Mouse (Mus musculus): ENCODE results near the gene Ak4. TPM values are rescaled to one million over a fixed set of nuclear protein-coding genes. Genes with fewer than 3 reads are reported as not detected.

Gene Ak4
- polyA plus RNA-seq, 1 experiment from 2014 or later = 20.6 TPM

- no peak overlapping the region for H3K9ac ChIP-seq
- peaks cover 19% of the 10 kb centered on the region; the same call in 1 of the 2 replicates for H3K4me1 ChIP-seq
- no peaks in the 10 kb centered on the region for H3K9me3 ChIP-seq
- ATAC-seq (ENCODE audit: borderline replicate concordance, extremely low read depth, low FRiP score, low TSS enrichment) = peak; percentile 75
- H3K27ac ChIP-seq = peak overlapping the region; percentile 55
- 35% methylated on average over 5 of the region's 5 CpGs for WGBS
- no peak overlapping the region for H3K4me3 ChIP-seq
- no peaks in the 10 kb centered on the region for H3K27me3 ChIP-seq
- H3K36me3 ChIP-seq = no peaks in the 10 kb centered on the region
- H3K4me2 ChIP-seq = peak overlapping the region; percentile 3; the same call in 1 of the 2 replicates
Measured at GRCm38 (mm10) chr4:101393292-101393711, 25.8 kb upstream of the Ak4 start.

- H3K36me3 ChIP-seq = no peaks in the 10 kb centered on the region
- H3K4me3 ChIP-seq = no peak overlapping the region
- peak; percentile 62; the same call in 1 of the 2 replicates for ATAC-seq (ENCODE audit: borderline replicate concordance, extremely low read depth, low FRiP score, low TSS enrichment)
- no peaks in the 10 kb centered on the region for H3K9me3 ChIP-seq
- no peak overlapping the region for H3K4me2 ChIP-seq
- H3K27me3 ChIP-seq = no peaks in the 10 kb centered on the region
- H3K9ac ChIP-seq = no peak overlapping the region
- WGBS = 42% methylated on average over 8 of the region's 8 CpGs
- peak overlapping the region; percentile 11; the same call in 1 of the 2 replicates for H3K27ac ChIP-seq
- H3K4me1 ChIP-seq = peaks cover 19% of the 10 kb centered on the region; the same call in 1 of the 2 replicates
Measured at GRCm38 (mm10) chr4:101395021-101395533, 24.0 kb upstream of the Ak4 start.

GRCm38 (mm10) chr4:101400025-101400594 lies 19.0 kb upstream of the Ak4 start:
- WGBS = 43% methylated on average over 4 of the region's 4 CpGs
- H3K4me2 ChIP-seq = no peak overlapping the region

GRCm38 (mm10) chr4:101401945-101402344 lies 17.1 kb upstream of the Ak4 start:
- H3K4me2 ChIP-seq = no peak overlapping the region
- no peak overlapping the region for H3K27ac ChIP-seq
- H3K4me1 ChIP-seq = no peaks in the 10 kb centered on the region
- no peaks in the 10 kb centered on the region for H3K27me3 ChIP-seq
- no peak for ATAC-seq (ENCODE audit: borderline replicate concordance, extremely low read depth, low FRiP score, low TSS enrichment)
- H3K9ac ChIP-seq = no peak overlapping the region
- no peak overlapping the region for H3K4me3 ChIP-seq
- H3K9me3 ChIP-seq = no peaks in the 10 kb centered on the region
- H3K36me3 ChIP-seq = no peaks in the 10 kb centered on the region
- 86% methylated on average over 1 of the region's 1 CpGs for WGBS

More at GRCm38 (mm10) chr4:101400025-101400594, 19.0 kb upstream of the Ak4 start:
- no peak overlapping the region for H3K27ac ChIP-seq
- H3K27me3 ChIP-seq = no peaks in the 10 kb centered on the region
- H3K4me3 ChIP-seq = no peak overlapping the region
- peaks cover 7% of the 10 kb centered on the region; the same call in 1 of the 2 replicates for H3K4me1 ChIP-seq
- no peak for ATAC-seq (ENCODE audit: borderline replicate concordance, extremely low read depth, low FRiP score, low TSS enrichment)
- H3K9ac ChIP-seq = no peak overlapping the region
- H3K9me3 ChIP-seq = no peaks in the 10 kb centered on the region
- H3K36me3 ChIP-seq = no peaks in the 10 kb centered on the region

GRCm38 (mm10) chr4:101404863-101405262 lies 14.2 kb upstream of the Ak4 start:
- Histone ChIP-seq H3K27me3 (no peaks in the 10 kb centered on the region), H3K9me3 (no peaks in the 10 kb centered on the region), H3K9ac (no peak overlapping the region), H3K27ac (no peak overlapping the region), H3K4me2 (no peak overlapping the region), H3K4me1 (no peaks in the 10 kb centered on the region), H3K36me3 (no peaks in the 10 kb centered on the region), H3K4me3 (no peak overlapping the region)
- ATAC-seq (ENCODE audit: borderline replicate concordance, extremely low read depth, low FRiP score, low TSS enrichment) = peak; percentile 19; the same call in 1 of the 2 replicates
- WGBS = 41% methylated on average over 3 of the region's 3 CpGs

- no peaks in the 10 kb centered on the region for H3K4me1 ChIP-seq
- H3K4me3 ChIP-seq = no peak overlapping the region
- H3K27ac ChIP-seq = no peak overlapping the region
- no peak for ATAC-seq (ENCODE audit: borderline replicate concordance, extremely low read depth, low FRiP score, low TSS enrichment)
- no peaks in the 10 kb centered on the region for H3K27me3 ChIP-seq
- no peaks in the 10 kb centered on the region for H3K36me3 ChIP-seq
- no peak overlapping the region for H3K4me2 ChIP-seq
- no peak overlapping the region for H3K9ac ChIP-seq
- no peaks in the 10 kb centered on the region for H3K9me3 ChIP-seq
- 84% methylated on average over 4 of the region's 4 CpGs for WGBS
Measured at GRCm38 (mm10) chr4:101406411-101407196, 12.5 kb upstream of the Ak4 start.

- Histone ChIP-seq H3K4me2 (no peak overlapping the region), H3K9me3 (no peaks in the 10 kb centered on the region), H3K4me1 (peaks cover 9% of the 10 kb centered on the region), H3K4me3 (no peak overlapping the region), H3K9ac (no peak overlapping the region), H3K36me3 (no peaks in the 10 kb centered on the region), H3K27ac (no peak overlapping the region), H3K27me3 (peaks cover 7% of the 10 kb centered on the region; the same call in 1 of the 2 replicates)
- WGBS = 81% methylated on average over 11 of the region's 11 CpGs
- no peak for ATAC-seq (ENCODE audit: borderline replicate concordance, extremely low read depth, low FRiP score, low TSS enrichment)
Measured at GRCm38 (mm10) chr4:101416966-101417365, 2.1 kb upstream of the Ak4 start.

GRCm38 (mm10) chr4:101419911-101420880 lies 1.1 kb downstream of the Ak4 start:
- WGBS = 2% methylated on average over 90 of the region's 90 CpGs
- peak; percentile 56; the same call in 1 of the 2 replicates for ATAC-seq (ENCODE audit: borderline replicate concordance, extremely low read depth, low FRiP score, low TSS enrichment)
- Histone ChIP-seq H3K27ac (peak overlapping the region; percentile 59), H3K27me3 (peaks cover 7% of the 10 kb centered on the region; the same call in 1 of the 2 replicates), H3K4me3 (peak overlapping the region; percentile 77), H3K4me2 (peak overlapping the region; percentile 94), H3K9me3 (no peaks in the 10 kb centered on the region), H3K36me3 (no peaks in the 10 kb centered on the region), H3K4me1 (peaks cover 17% of the 10 kb centered on the region), H3K9ac (peak overlapping the region; percentile 73)

- no peaks in the 10 kb centered on the region for H3K36me3 ChIP-seq
- H3K27ac ChIP-seq = no peak overlapping the region
- no peak overlapping the region for H3K9ac ChIP-seq
- WGBS = 88% methylated on average over 10 of the region's 10 CpGs
- H3K4me3 ChIP-seq = no peak overlapping the region
- no peak for ATAC-seq (ENCODE audit: borderline replicate concordance, extremely low read depth, low FRiP score, low TSS enrichment)
- no peaks in the 10 kb centered on the region for H3K9me3 ChIP-seq
- H3K4me1 ChIP-seq = peaks cover 17% of the 10 kb centered on the region
- peaks cover 3% of the 10 kb centered on the region; the same call in 1 of the 2 replicates for H3K27me3 ChIP-seq
- no peak overlapping the region for H3K4me2 ChIP-seq
Measured at GRCm38 (mm10) chr4:101422996-101423395, 3.9 kb downstream of the Ak4 start.

- H3K36me3 ChIP-seq = no peaks in the 10 kb centered on the region
Measured at GRCm38 (mm10) chr4:101423571-101423970, 4.5 kb downstream of the Ak4 start.

GRCm38 (mm10) chr4:101424495-101424894 lies 5.4 kb downstream of the Ak4 start:
- Histone ChIP-seq H3K27me3 (peaks cover 3% of the 10 kb centered on the region; the same call in 1 of the 2 replicates), H3K36me3 (no peaks in the 10 kb centered on the region), H3K9ac (no peak overlapping the region), H3K4me2 (no peak overlapping the region), H3K27ac (no peak overlapping the region), H3K4me1 (peaks cover 17% of the 10 kb centered on the region), H3K9me3 (no peaks in the 10 kb centered on the region), H3K4me3 (no peak overlapping the region)
- WGBS = 74% methylated on average over 3 of the region's 3 CpGs
- no peak for ATAC-seq (ENCODE audit: borderline replicate concordance, extremely low read depth, low FRiP score, low TSS enrichment)

More at GRCm38 (mm10) chr4:101423571-101423970, 4.5 kb downstream of the Ak4 start:
- Histone ChIP-seq H3K9ac (no peak overlapping the region), H3K4me2 (no peak overlapping the region), H3K4me3 (no peak overlapping the region), H3K9me3 (no peaks in the 10 kb centered on the region), H3K27me3 (peaks cover 3% of the 10 kb centered on the region; the same call in 1 of the 2 replicates), H3K27ac (no peak overlapping the region), H3K4me1 (peaks cover 17% of the 10 kb centered on the region)
- no peak for ATAC-seq (ENCODE audit: borderline replicate concordance, extremely low read depth, low FRiP score, low TSS enrichment)
- WGBS = 71% methylated on average over 5 of the region's 5 CpGs

All from lung, embryonic 15.5 days (tissue).